In the genomic region with DNA sequence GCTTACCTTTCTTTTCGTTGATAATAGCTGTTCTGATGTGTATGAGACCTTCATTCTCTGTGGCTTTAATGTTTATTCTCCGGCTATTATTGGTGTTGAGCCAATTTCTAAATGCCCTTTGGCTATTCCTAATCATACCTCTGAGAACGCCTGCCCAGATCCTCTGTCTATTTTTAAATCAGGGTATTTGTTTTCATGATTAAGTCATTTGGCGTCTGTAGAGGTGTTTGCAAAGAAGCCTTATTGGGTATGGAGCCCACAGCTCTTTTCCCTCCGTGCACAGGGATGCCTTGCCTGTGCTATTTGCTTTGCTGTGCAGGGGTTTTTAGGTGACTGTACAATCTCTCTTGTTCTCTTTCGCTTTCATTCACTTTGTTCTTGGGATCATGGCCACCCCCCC, we compare ENCODE assay signal across 31 mouse cellular contexts. TPM values are rescaled to one million over a fixed set of nuclear protein-coding genes. Genes with fewer than 3 reads are reported as not detected.
DNase-seq lines count a peak whose midpoint lies in the region; ATAC-seq and TF ChIP-seq lines count a peak whose summit lies in the region.
"Had no signal": no experiment of that assay in that cellular context is flagged by ENCODE, and none has a peak within 500 bp of the region (broad histone marks: within the 10 kb centered on the region; RNA-seq: fewer than 3 reads in every experiment).

No protein-coding gene starts in this region.

- TF ChIP-seq POLR2A in liver, adult 2 months (IDR thresholded peaks at IDR 0.05; ENCODE audit: extremely low read depth, insufficient read depth, low read length): no peak

- H3K9me3 ChIP-seq in heart, embryonic 14.5 days (ENCODE audit: control insufficient read depth, low read length): no peaks in the 10 kb centered on the region
- no peaks in the 10 kb centered on the region for H3K9me3 ChIP-seq in heart, embryonic 12.5 days (replicated peaks)
- no peaks in the 10 kb centered on the region for H3K9me3 ChIP-seq in liver, embryonic 12.5 days (replicated peaks)
- H3K9me3 ChIP-seq: limb, embryonic 13.5 days; liver, embryonic 13.5 days; megakaryocyte, embryonic 14.5 days; midbrain, embryonic 13.5 days had no signal

- H3K36me3 ChIP-seq in heart, embryonic 14.5 days (ENCODE audit: control insufficient read depth, insufficient read depth, low read length): no peaks in the 10 kb centered on the region
- H3K36me3 ChIP-seq in heart, embryonic 12.5 days: no peaks in the 10 kb centered on the region
- H3K36me3 ChIP-seq in liver, adult 2 months (ENCODE audit: control insufficient read depth, insufficient read depth, low read length): no peaks in the 10 kb centered on the region
- no peaks in the 10 kb centered on the region for H3K36me3 ChIP-seq in liver, embryonic 12.5 days
- H3K36me3 ChIP-seq: limb, embryonic 13.5 days; liver, embryonic 13.5 days; midbrain, embryonic 13.5 days had no signal

- no peak for DNase-seq in gastrocnemius, adult 2 months
- no peak for DNase-seq in gastrocnemius, postnatal 25 days
- DNase-seq in liver, adult 2 months (ENCODE audit: extremely low read depth, low read depth, low spot score): peak; percentile 83
- no peak for DNase-seq in layer of hippocampus, postnatal 14 days (ENCODE audit: low spot score in 2 of 2)
- DNase-seq: adrenal gland, adult 2 months; adrenal gland, postnatal 36 days; cerebellum, adult 18-20 months; cerebellum, postnatal 14 days; gastrocnemius, postnatal 14 days; kidney, adult 11 months; kidney, postnatal 14 days; liver, embryonic 13.5 days; lung, adult 18-20 months; lung, postnatal 4 days; thymus, postnatal 4 days had no signal

- H3K4me2 ChIP-seq in heart, embryonic 14.5 days (ENCODE audit: low read length): peak overlapping the region; percentile 27; the same call in 1 of the 2 replicates
- H3K4me2 ChIP-seq in heart, embryonic 12.5 days: no peak overlapping the region
- H3K4me2 ChIP-seq in liver, embryonic 12.5 days: no peak overlapping the region
- H3K4me2 ChIP-seq: hindbrain, embryonic 14.5 days; limb, embryonic 13.5 days; liver, embryonic 13.5 days; midbrain, embryonic 13.5 days had no signal

- H3K4me3 ChIP-seq in gastrocnemius, adult 2 months: peak overlapping the region; percentile 34
- no peak overlapping the region for H3K4me3 ChIP-seq in heart, embryonic 14.5 days (ENCODE audit: control insufficient read depth in 1 of 2, insufficient read depth in 1 of 2, low read depth in 1 of 2, low read length in 2 of 2)
- no peak overlapping the region for H3K4me3 ChIP-seq in heart, embryonic 12.5 days
- no peak overlapping the region for H3K4me3 ChIP-seq in liver, adult 2 months (ENCODE audit: insufficient read depth, low read depth, low read length)
- H3K4me3 ChIP-seq in liver, embryonic 12.5 days: no peak overlapping the region
- H3K4me3 ChIP-seq: erythroblast, embryonic 14.5 days; layer of hippocampus, adult 2 months; limb, embryonic 13.5 days; liver, embryonic 13.5 days; megakaryocyte, embryonic 14.5 days; midbrain, embryonic 13.5 days had no signal

- H3K9ac ChIP-seq in heart, embryonic 14.5 days (ENCODE audit: low read length): no peak overlapping the region
- no peak overlapping the region for H3K9ac ChIP-seq in heart, embryonic 12.5 days
- H3K9ac ChIP-seq in liver, adult 2 months (ENCODE audit: low read depth, low read length): no peak overlapping the region
- H3K9ac ChIP-seq in liver, embryonic 12.5 days: no peak overlapping the region
- H3K9ac ChIP-seq: hindbrain, embryonic 14.5 days; limb, embryonic 13.5 days; liver, embryonic 13.5 days; midbrain, embryonic 13.5 days had no signal

- no peaks in the 10 kb centered on the region for H3K79me2 ChIP-seq in liver, adult 2 months (ENCODE audit: control insufficient read depth, insufficient read depth, low read length)

- 45% methylated on average over 6 of the region's 6 CpGs for whole genome bisulfite sequencing in heart, embryonic 14.5 days
- WGBS in heart, embryonic 12.5 days: 55% methylated on average over 6 of the region's 6 CpGs
- WGBS in liver, adult 2 months: 21% methylated on average over 6 of the region's 6 CpGs
- 64% methylated on average over 6 of the region's 6 CpGs for WGBS in liver, embryonic 12.5 days (ENCODE audit: insufficient replicate concordance)

- no peak for ATAC-seq in heart, embryonic 14.5 days (ENCODE audit: insufficient number of reproducible peaks, insufficient read depth, low FRiP score, low read depth)
- no peak for ATAC-seq in heart, embryonic 12.5 days (ENCODE audit: insufficient number of reproducible peaks, low FRiP score)
- no peak for ATAC-seq in liver, embryonic 12.5 days
- ATAC-seq: forebrain, embryonic 16.5 days; inflammation-experienced regulatory T-cells, adult 6 months; lung, postnatal 0 days; midbrain, embryonic 13.5 days had no signal

- H3K4me1 ChIP-seq in heart, embryonic 14.5 days (ENCODE audit: control insufficient read depth in 2 of 2, insufficient read depth in 2 of 2, low read length in 2 of 2): peaks cover 19 to 24% of the 10 kb centered on the region in 2 experiments
- peaks cover 29% of the 10 kb centered on the region for H3K4me1 ChIP-seq in heart, embryonic 12.5 days (replicated peaks)
- peaks cover 5% of the 10 kb centered on the region for H3K4me1 ChIP-seq in liver, adult 2 months (ENCODE audit: control insufficient read depth, insufficient read depth, low read length)
- peaks cover 15% of the 10 kb centered on the region for H3K4me1 ChIP-seq in liver, embryonic 12.5 days
- H3K4me1 ChIP-seq: liver, embryonic 13.5 days had no signal

- H3K27me3 ChIP-seq in heart, embryonic 14.5 days (ENCODE audit: control insufficient read depth, insufficient read depth, low read length): no peaks in the 10 kb centered on the region
- no peaks in the 10 kb centered on the region for H3K27me3 ChIP-seq in heart, embryonic 12.5 days (replicated peaks)
- no peaks in the 10 kb centered on the region for H3K27me3 ChIP-seq in liver, adult 2 months (ENCODE audit: control insufficient read depth, insufficient read depth, low read length)
- peaks cover 47% of the 10 kb centered on the region for H3K27me3 ChIP-seq in liver, embryonic 12.5 days (replicated peaks)
- H3K27me3 ChIP-seq: midbrain, embryonic 13.5 days had no signal

- intact Hi-C loops in gastrocnemius, adult 2 months (cut with DNase I): no loop called here

- H3K27ac ChIP-seq in gastrocnemius, adult 2 months: peak overlapping the region; percentile 80
- peak overlapping the region; percentile 13 to 29; a peak in 2 of 4 replicates for H3K27ac ChIP-seq in heart, embryonic 14.5 days (replicated peaks in 1 of 2; ENCODE audit: control insufficient read depth in 1 of 2, insufficient read depth in 1 of 2, low read depth in 2 of 2, low read length in 2 of 2)
- no peak overlapping the region for H3K27ac ChIP-seq in heart, embryonic 12.5 days (ENCODE audit: poor library complexity, severe bottlenecking)
- H3K27ac ChIP-seq in liver, adult 2 months (replicated peaks; ENCODE audit: insufficient read depth, low read depth, low read length): no peak overlapping the region
- no peak overlapping the region for H3K27ac ChIP-seq in liver, embryonic 12.5 days
- H3K27ac ChIP-seq: hindbrain, embryonic 14.5 days; layer of hippocampus, adult 2 months; limb, embryonic 13.5 days; liver, embryonic 13.5 days; midbrain, embryonic 13.5 days had no signal

- no peak for TF ChIP-seq CTCF in gastrocnemius, adult 2 months (IDR thresholded peaks at IDR 0.05)
- TF ChIP-seq CTCF in liver, adult 2 months (IDR thresholded peaks at IDR 0.05; ENCODE audit: low read depth, low read length): no peak

RNA-seq across cellular contexts. Expression of gene Muc4, which starts 22.1 kb away (rescaled TPM):
- total RNA-seq in gastrocnemius, adult 2 months (2021): under 1 TPM in 1 of 2 experiments, not detected in 1; 0.22 TPM
- under 1 TPM; 0.08 to 0.43 TPM for total RNA-seq in gastrocnemius, postnatal 25 days (2021)
- not detected in 2 replicates for polyA plus RNA-seq in heart, embryonic 14.5 days (2014; fragmentation: Nextera tagmentation; extraction: Ambion mirVana)
- polyA plus RNA-seq in heart, embryonic 12.5 days (2016; fragmentation: Nextera tagmentation; extraction: Ambion mirVana): 0.13 and 0.17 TPM in 2 replicates
- total RNA-seq in liver, adult 2 months (2014; rRNA removed): 0.18 TPM in 1 of 2 replicates, not detected in the other
- polyA plus RNA-seq in liver, adult 2 months (2012; rRNA removed): 0.02 TPM in 2 replicates
- 0.59 and 0.63 TPM in 2 replicates for polyA plus RNA-seq in liver, embryonic 12.5 days (2016; fragmentation: Nextera tagmentation; extraction: Ambion mirVana)
- not detected for total RNA-seq in layer of hippocampus, postnatal 14 days (2021)
- total RNA-seq: adrenal gland, adult 2 months; adrenal gland, postnatal 36 days; hematopoietic stem cell, adult 5-6 weeks; layer of hippocampus, adult 2 months; layer of hippocampus, postnatal 25 days; left cerebral cortex, postnatal 36 days; monocyte, adult 5-6 weeks had no signal
- polyA plus RNA-seq: adrenal gland, adult 2 months; erythroblast, embryonic 14.5 days; forebrain, embryonic 16.5 days; hindbrain, embryonic 14.5 days; limb, embryonic 13.5 days; midbrain, embryonic 13.5 days had no signal

Comparison
In these comparisons a context has a peak if more than half of its experiments do, and no peak if none do; other contexts are left out.
1. H3K27ac ChIP-seq: peak in gastrocnemius, adult 2 months (single experiment) and heart, embryonic 14.5 days (2 of 2); none in heart, embryonic 12.5 days (single experiment), liver, adult 2 months (single experiment) and liver, embryonic 12.5 days (single experiment).